Mouse (Mus musculus): ENCODE results near the gene Usp26. TPM values are rescaled to one million over a fixed set of nuclear protein-coding genes. Genes with fewer than 3 reads are reported as not detected.

Gene Usp26
- total RNA-seq (2014; fragmentation: Nextera tagmentation) (not detected in 2 replicates), total RNA-seq (2017) (not detected in 2 replicates), polyA plus RNA-seq (2012) (not detected in 2 replicates)

- TF ChIP-seq TAL1 (conservative IDR thresholded peaks at IDR 0.05; ENCODE audit: low read depth, low read length) = no peak
- TF ChIP-seq GATA2 (IDR thresholded peaks at IDR 0.05; ENCODE audit: borderline replicate concordance, low read depth, low read length) = no peak
- TF ChIP-seq GATA1 (IDR thresholded peaks at IDR 0.05; ENCODE audit: borderline replicate concordance, low read length) = no peak
- TF ChIP-seq CTCF (IDR thresholded peaks at IDR 0.05; ENCODE audit: low read depth, low read length) = no peak
- no peak for TF ChIP-seq POLR2AphosphoS5 (IDR thresholded peaks at IDR 0.05; ENCODE audit: insufficient replicate concordance, low read depth, low read length)
- Histone ChIP-seq H3K4me3 (ENCODE audit: low read depth, low read length) (no peak within 1 kb of the TSS), H3K36me3 (replicated peaks) (no peaks in the 10 kb centered on the region), H3K4me1 (ENCODE audit: insufficient read depth, low read depth, low read length) (no peaks in the 10 kb centered on the region), H3K9me3 (replicated peaks) (no peaks in the 10 kb centered on the region), H3K27me3 (ENCODE audit: insufficient read depth, low read length) (no peaks in the 10 kb centered on the region)
- DNase-seq (ENCODE audit: low spot score) = no peak
- no peak for ATAC-seq (ENCODE audit: extremely low read depth, insufficient number of reproducible peaks, low FRiP score, poor library complexity, severe bottlenecking)
Measured at GRCm38 (mm10) chrX:51801133-51801532, at the start of gene Usp26. TSS of gene Usp26 (minus strand) at chrX:51801233.

DNA sequence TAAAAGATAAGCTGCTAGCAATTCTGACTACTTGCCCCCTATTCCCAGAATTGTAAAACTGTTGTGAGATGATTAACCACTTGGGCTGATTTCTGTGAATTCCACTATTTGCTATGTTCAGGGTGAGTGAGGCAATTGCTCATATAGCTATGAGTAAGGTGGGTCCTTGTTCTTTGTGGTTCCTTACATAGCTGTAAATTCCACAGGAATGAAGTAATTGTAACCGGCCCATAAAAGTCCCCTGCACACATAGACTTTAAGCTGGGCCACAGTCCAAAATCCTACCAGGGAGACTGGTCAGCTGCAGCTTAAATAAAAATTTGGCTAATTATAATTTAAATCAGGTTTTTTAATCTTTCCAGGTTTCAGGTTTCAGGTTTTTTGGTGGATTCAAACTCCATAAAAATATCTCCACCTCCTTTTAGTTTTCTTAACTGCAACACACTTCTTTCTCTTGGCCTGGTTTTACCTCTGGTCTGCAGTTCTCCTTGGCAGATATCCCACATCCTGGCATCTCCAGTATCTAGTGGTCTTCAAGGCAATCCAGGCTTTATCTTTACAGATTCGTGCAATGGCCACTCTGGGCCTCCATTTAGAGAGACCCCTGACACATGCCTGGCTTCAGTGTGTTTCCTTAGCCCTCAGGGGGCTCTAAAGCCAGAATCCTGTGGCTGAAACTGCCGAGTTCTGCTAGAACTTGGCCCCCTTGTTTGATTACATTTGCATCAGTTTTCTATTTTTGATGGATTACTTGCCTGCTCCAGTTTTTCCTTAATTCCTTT lies 13.6 kb upstream of the Usp26 start:
- H3K4me1 ChIP-seq (ENCODE audit: insufficient read depth, low read depth, low read length) = no peaks in the 10 kb centered on the region
- no peaks in the 10 kb centered on the region for H3K36me3 ChIP-seq (replicated peaks)
- H3K9me3 ChIP-seq (replicated peaks) = no peaks in the 10 kb centered on the region
- TF ChIP-seq GATA1 (IDR thresholded peaks at IDR 0.05; ENCODE audit: borderline replicate concordance, low read length) (no peak), GATA2 (IDR thresholded peaks at IDR 0.05; ENCODE audit: borderline replicate concordance, low read depth, low read length) (no peak), POLR2AphosphoS5 (IDR thresholded peaks at IDR 0.05; ENCODE audit: insufficient replicate concordance, low read depth, low read length) (no peak), CTCF (IDR thresholded peaks at IDR 0.05; ENCODE audit: low read depth, low read length) (no peak), TAL1 (conservative IDR thresholded peaks at IDR 0.05; ENCODE audit: low read depth, low read length) (no peak)
- H3K27me3 ChIP-seq (ENCODE audit: insufficient read depth, low read length) = no peaks in the 10 kb centered on the region
- DNase-seq (ENCODE audit: low spot score) (no peak), ATAC-seq (ENCODE audit: extremely low read depth, insufficient number of reproducible peaks, low FRiP score, poor library complexity, severe bottlenecking) (no peak)
- no peak overlapping the region for H3K4me3 ChIP-seq (ENCODE audit: low read depth, low read length)

DNA sequence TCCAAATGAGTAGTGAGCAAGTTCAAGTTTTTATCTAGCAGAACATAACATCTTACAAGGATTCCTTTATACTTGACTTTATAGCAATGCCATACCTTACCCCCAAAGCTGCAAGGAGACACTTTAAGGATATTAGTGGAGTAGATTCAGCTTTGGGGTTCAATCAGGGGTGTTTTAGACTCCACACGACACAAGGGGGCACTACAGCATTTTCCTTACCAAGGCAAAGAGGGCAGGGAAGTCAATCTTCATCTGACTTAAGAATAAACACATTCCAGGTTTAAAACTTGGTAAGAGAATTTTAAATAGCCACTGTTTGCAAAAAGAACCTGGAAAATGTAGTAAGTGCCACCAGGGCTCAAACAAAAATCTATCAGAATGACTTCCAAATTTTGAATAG lies 33.6 kb downstream of the Usp26 start:
- no peaks in the 10 kb centered on the region for H3K9me3 ChIP-seq (replicated peaks)
- H3K4me1 ChIP-seq (ENCODE audit: insufficient read depth, low read depth, low read length) = no peaks in the 10 kb centered on the region
- DNase-seq (ENCODE audit: low spot score) = no peak
- TF ChIP-seq GATA2 (IDR thresholded peaks at IDR 0.05; ENCODE audit: borderline replicate concordance, low read depth, low read length) (no peak), CTCF (IDR thresholded peaks at IDR 0.05; ENCODE audit: low read depth, low read length) (no peak), GATA1 (IDR thresholded peaks at IDR 0.05; ENCODE audit: borderline replicate concordance, low read length) (no peak), TAL1 (conservative IDR thresholded peaks at IDR 0.05; ENCODE audit: low read depth, low read length) (no peak), POLR2AphosphoS5 (IDR thresholded peaks at IDR 0.05; ENCODE audit: insufficient replicate concordance, low read depth, low read length) (no peak)
- no peaks in the 10 kb centered on the region for H3K36me3 ChIP-seq (replicated peaks)
- no peaks in the 10 kb centered on the region for H3K27me3 ChIP-seq (ENCODE audit: insufficient read depth, low read length)
- ATAC-seq (ENCODE audit: extremely low read depth, insufficient number of reproducible peaks, low FRiP score, poor library complexity, severe bottlenecking) = no peak
- no peak overlapping the region for H3K4me3 ChIP-seq (ENCODE audit: low read depth, low read length)

GRCm38 (mm10) chrX:51736450-51736849 lies 64.6 kb downstream of the Usp26 start:
- Histone ChIP-seq H3K4me3 (ENCODE audit: low read depth, low read length) (no peak overlapping the region), H3K36me3 (replicated peaks) (no peaks in the 10 kb centered on the region), H3K27me3 (ENCODE audit: insufficient read depth, low read length) (no peaks in the 10 kb centered on the region), H3K4me1 (ENCODE audit: insufficient read depth, low read depth, low read length) (no peaks in the 10 kb centered on the region), H3K9me3 (replicated peaks) (no peaks in the 10 kb centered on the region)
- no peak for TF ChIP-seq GATA2 (IDR thresholded peaks at IDR 0.05; ENCODE audit: borderline replicate concordance, low read depth, low read length)
- peak; percentile 37; the same call in 1 of the 2 replicates for TF ChIP-seq CTCF (IDR thresholded peaks at IDR 0.05; ENCODE audit: low read depth, low read length)
- no peak for TF ChIP-seq GATA1 (IDR thresholded peaks at IDR 0.05; ENCODE audit: borderline replicate concordance, low read length)
- ATAC-seq (ENCODE audit: extremely low read depth, insufficient number of reproducible peaks, low FRiP score, poor library complexity, severe bottlenecking) = no peak
- no peak for DNase-seq (ENCODE audit: low spot score)

GRCm38 (mm10) chrX:51714086-51714745 lies 86.8 kb downstream of the Usp26 start:
- no peak for ATAC-seq (ENCODE audit: extremely low read depth, insufficient number of reproducible peaks, low FRiP score, poor library complexity, severe bottlenecking)
- H3K27me3 ChIP-seq (ENCODE audit: insufficient read depth, low read length) = no peaks in the 10 kb centered on the region
- TF ChIP-seq GATA2 (IDR thresholded peaks at IDR 0.05; ENCODE audit: borderline replicate concordance, low read depth, low read length) = no peak
- TF ChIP-seq CTCF (IDR thresholded peaks at IDR 0.05; ENCODE audit: low read depth, low read length) = no peak
- TF ChIP-seq POLR2AphosphoS5 (IDR thresholded peaks at IDR 0.05; ENCODE audit: insufficient replicate concordance, low read depth, low read length) = no peak
- no peak for TF ChIP-seq GATA1 (IDR thresholded peaks at IDR 0.05; ENCODE audit: borderline replicate concordance, low read length)
- TF ChIP-seq TAL1 (conservative IDR thresholded peaks at IDR 0.05; ENCODE audit: low read depth, low read length) = no peak
- no peaks in the 10 kb centered on the region for H3K4me1 ChIP-seq (ENCODE audit: insufficient read depth, low read depth, low read length)
- no peak for DNase-seq (ENCODE audit: low spot score)
- no peaks in the 10 kb centered on the region for H3K9me3 ChIP-seq (replicated peaks)
- no peaks in the 10 kb centered on the region for H3K36me3 ChIP-seq (replicated peaks)
- no peak overlapping the region for H3K4me3 ChIP-seq (ENCODE audit: low read depth, low read length)

DNA sequence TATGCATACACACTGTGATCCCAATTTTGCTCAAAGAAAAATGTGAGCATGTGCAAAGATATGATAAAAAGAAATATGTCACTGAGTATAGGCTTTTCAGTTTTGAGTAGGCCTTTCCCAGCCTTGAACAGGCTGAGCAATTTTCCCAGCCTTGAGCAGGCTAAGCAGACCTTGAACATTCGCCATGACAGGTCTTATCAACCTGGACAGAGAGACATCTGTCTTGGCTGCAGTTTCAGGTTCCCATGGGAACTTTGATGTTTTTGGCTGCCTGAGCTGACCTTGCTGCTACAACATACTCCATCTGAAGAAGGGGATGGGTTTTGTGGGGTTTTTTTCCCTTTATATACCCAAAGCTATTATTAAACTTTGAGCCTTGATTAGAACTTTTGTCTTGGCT lies 88.0 kb downstream of the Usp26 start:
- no peak for DNase-seq (ENCODE audit: low spot score)
- Histone ChIP-seq H3K4me3 (ENCODE audit: low read depth, low read length) (no peak overlapping the region), H3K4me1 (ENCODE audit: insufficient read depth, low read depth, low read length) (no peaks in the 10 kb centered on the region), H3K27me3 (ENCODE audit: insufficient read depth, low read length) (no peaks in the 10 kb centered on the region), H3K36me3 (replicated peaks) (no peaks in the 10 kb centered on the region), H3K9me3 (replicated peaks) (no peaks in the 10 kb centered on the region)
- ATAC-seq (ENCODE audit: extremely low read depth, insufficient number of reproducible peaks, low FRiP score, poor library complexity, severe bottlenecking) = no peak
- TF ChIP-seq GATA1 (IDR thresholded peaks at IDR 0.05; ENCODE audit: borderline replicate concordance, low read length) = no peak
- TF ChIP-seq TAL1 (conservative IDR thresholded peaks at IDR 0.05; ENCODE audit: low read depth, low read length) = no peak
- TF ChIP-seq CTCF (IDR thresholded peaks at IDR 0.05; ENCODE audit: low read depth, low read length) = no peak
- TF ChIP-seq POLR2AphosphoS5 (IDR thresholded peaks at IDR 0.05; ENCODE audit: insufficient replicate concordance, low read depth, low read length) = no peak
- TF ChIP-seq GATA2 (IDR thresholded peaks at IDR 0.05; ENCODE audit: borderline replicate concordance, low read depth, low read length) = no peak

Other genes starting within 250 kb of the Usp26 start
- gene Hs6st2, start 119.4 kb downstream of the Usp26 start, total RNA-seq (2014; fragmentation: Nextera tagmentation) = not detected in 2 replicates
- under 0.01 and 0.05 TPM in 2 replicates for gene Hs6st2, start 119.4 kb downstream of the Usp26 start, total RNA-seq (2017)
- gene Hs6st2, start 119.4 kb downstream of the Usp26 start, polyA plus RNA-seq (2012) = not detected in 2 replicates
- gene 1700080O16Rik, start 171.5 kb upstream of the Usp26 start, total RNA-seq (2014; fragmentation: Nextera tagmentation) = not detected in 2 replicates
- not detected in 2 replicates for gene 1700080O16Rik, start 171.5 kb upstream of the Usp26 start, total RNA-seq (2017)
- gene 1700080O16Rik, start 171.5 kb upstream of the Usp26 start, polyA plus RNA-seq (2012) = not detected in 2 replicates